Mouse (Mus musculus) hindbrain, embryonic 10.5 days (tissue): Measurements from ENCODE around the gene Tesk2. TPM values are rescaled to one million over a fixed set of nuclear protein-coding genes. Genes with fewer than 3 reads are reported as not detected.
"Not testable (repeated sequence)": the region's sequence is repeated elsewhere in the genome, so short reads cannot be mapped to it uniquely, and the experiment has no call there.

Experiments used
- DNase-seq: peaks from one replicate; pipeline ENCODE4 v3.0.0-alpha.2; 2017; ENCODE audit warnings: low spot score
- H3K27ac ChIP-seq: fragments of 300-500 bp; sonication (generic); 2 replicates; pipeline ENCODE4 v1.5.1; 2016; ENCODE audit warnings: mild to moderate bottlenecking, moderate library complexity
- H3K27me3 ChIP-seq: fragments of 300-500 bp; sonication (generic); 2 replicates; pipeline ENCODE4 v1.6.1; 2016; ENCODE audit warnings: mild to moderate bottlenecking; ENCODE audit not compliant: poor library complexity, insufficient read depth, severe bottlenecking
- H3K36me3 ChIP-seq: fragments of 300-500 bp; sonication (generic); 2 replicates; pipeline ENCODE4 v1.6.1; 2016; ENCODE audit warnings: mild to moderate bottlenecking, moderate library complexity
- H3K4me1 ChIP-seq: fragments of 300-500 bp; sonication (generic); replicated peaks from 2 replicates; pipeline ENCODE4 v1.6.1; 2016; ENCODE audit warnings: mild to moderate bottlenecking
- H3K4me3 ChIP-seq: fragments of 300-500 bp; sonication (generic); 2 replicates; pipeline ENCODE4 v1.5.1; 2016; ENCODE audit warnings: mild to moderate bottlenecking, moderate library complexity
- H3K9me3 ChIP-seq: fragments of 300-500 bp; sonication (generic); 2 replicates; pipeline ENCODE4 v1.6.1; 2016; ENCODE audit warnings: mild to moderate bottlenecking, moderate library complexity
- WGBS: fragments of 180-500 bp; shearing (Covaris S2); methylation state at CpG from one replicate; pipeline ENCODE4 v1.1.7; 2016; 5-methylcytosine and 5-hydroxymethylcytosine counted together
- polyA plus RNA-seq: library from polyadenylated mRNA; unstranded; fragments of >200 nt; fragmentation: Nextera tagmentation; extraction: Ambion mirVana; gene quantifications from 2 replicates; pipeline ENCODE4 v1.2.1, GENCODE M21; 2016

Gene Tesk2
- polyA plus RNA-seq, 1 experiment from 2014 or later, result 8.1 TPM

DNA sequence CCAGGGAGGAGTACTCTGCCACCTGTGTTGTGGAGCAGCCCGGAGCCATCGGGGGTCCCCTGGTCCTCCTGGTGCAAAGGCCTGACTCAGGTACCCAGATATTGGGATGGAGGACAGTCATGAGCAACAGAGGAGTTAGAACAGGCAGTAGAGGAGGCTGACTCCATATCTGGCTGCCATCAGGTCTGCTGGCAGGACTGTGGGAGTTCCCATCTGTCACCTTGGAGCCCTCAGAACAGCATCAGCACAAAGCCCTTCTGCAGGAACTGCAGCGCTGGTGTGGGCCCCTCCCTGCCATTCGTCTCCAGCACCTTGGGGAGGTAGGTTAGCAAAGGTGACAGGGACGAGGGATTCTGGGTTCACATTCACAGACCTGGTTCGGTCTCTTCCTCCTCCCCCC is 96.7 kb downstream of the Tesk2 start:
- Histone ChIP-seq H3K27me3 (peaks cover 30% of the 10 kb centered on the region), H3K36me3 (peaks cover 55% of the 10 kb centered on the region), H3K4me1 (peaks cover 17% of the 10 kb centered on the region), H3K9me3 (no peaks in the 10 kb centered on the region), H3K4me3 (no peak overlapping the region), H3K27ac (no peak overlapping the region)
- WGBS, result 90% methylated on average over 6 of the region's 6 CpGs
- no peak for DNase-seq

GRCm38 (mm10) chr4:116819968-116820901 is 99.5 kb downstream of the Tesk2 start:
- Histone ChIP-seq H3K4me3 (peak overlapping the region; percentile 58), H3K36me3 (peaks cover 37% of the 10 kb centered on the region), H3K27ac (peak overlapping the region; percentile 76), H3K4me1 (peaks cover 28% of the 10 kb centered on the region), H3K27me3 (peaks cover 38% of the 10 kb centered on the region), H3K9me3 (no peaks in the 10 kb centered on the region)
- no peak for DNase-seq
- WGBS, result 21% methylated on average over 32 of the region's 32 CpGs

GRCm38 (mm10) chr4:116820902-116821693 is 100.3 kb downstream of the Tesk2 start:
- H3K4me1 ChIP-seq, result peaks cover 30% of the 10 kb centered on the region
- H3K36me3 ChIP-seq, result peaks cover 28% of the 10 kb centered on the region
- peak overlapping the region; percentile 58 for H3K4me3 ChIP-seq
- peaks cover 38% of the 10 kb centered on the region for H3K27me3 ChIP-seq
- no peaks in the 10 kb centered on the region for H3K9me3 ChIP-seq
- H3K27ac ChIP-seq, result peak overlapping the region; percentile 76
- under 1% methylated on average over 51 of the region's 51 CpGs for WGBS
- peak; percentile 77 for DNase-seq

- H3K27ac ChIP-seq, result peak within 1 kb of the TSS; percentile 76
- H3K4me3 ChIP-seq, result peak within 1 kb of the TSS; percentile 58
- no peaks in the 10 kb centered on the region for H3K9me3 ChIP-seq
- 13% methylated on average over 9 of the region's 9 CpGs for WGBS
- H3K4me1 ChIP-seq, result peaks cover 30% of the 10 kb centered on the region
- peaks cover 23% of the 10 kb centered on the region for H3K36me3 ChIP-seq
- DNase-seq, result no peak
- peaks cover 38% of the 10 kb centered on the region for H3K27me3 ChIP-seq
These were observed 100.9 kb downstream of the Tesk2 start, which contains the start of gene Hpdl for GRCm38 (mm10) chr4:116821694-116822016. Gene Hpdl (minus strand): TSS chr4:116821707.

DNA sequence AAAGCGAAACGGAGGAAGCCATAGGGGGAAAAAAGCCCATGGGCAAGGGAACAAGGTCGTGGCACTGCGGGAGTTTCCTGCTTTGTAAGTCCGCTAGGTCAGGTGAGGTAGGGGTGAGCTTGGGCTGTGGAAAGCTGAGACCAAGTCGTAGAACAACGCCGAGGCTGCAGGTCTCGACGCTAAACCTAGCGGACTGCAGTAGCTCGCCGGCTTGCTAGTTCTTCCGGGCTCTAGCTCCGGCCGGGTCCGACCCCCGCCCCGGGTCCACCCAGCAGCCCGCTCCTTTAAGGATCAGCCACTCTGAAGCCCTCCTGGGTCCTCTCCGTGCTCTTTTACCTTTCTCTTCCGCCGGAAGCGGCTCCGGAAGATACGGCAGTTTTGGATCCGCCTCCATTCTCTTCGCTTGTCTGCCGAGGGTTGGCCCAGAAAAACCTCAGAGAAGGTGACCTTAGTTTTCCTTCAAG is 103.8 kb downstream of the Tesk2 start:
- DNase-seq, result peak; percentile 78
- Histone ChIP-seq H3K27ac (peak overlapping the region; percentile 92), H3K4me1 (peaks cover 41% of the 10 kb centered on the region), H3K36me3 (no peaks in the 10 kb centered on the region), H3K9me3 (no peaks in the 10 kb centered on the region), H3K27me3 (peaks cover 26% of the 10 kb centered on the region), H3K4me3 (peak overlapping the region; percentile 71)
- WGBS, result under 1% methylated on average over 29 of the region's 29 CpGs

DNA sequence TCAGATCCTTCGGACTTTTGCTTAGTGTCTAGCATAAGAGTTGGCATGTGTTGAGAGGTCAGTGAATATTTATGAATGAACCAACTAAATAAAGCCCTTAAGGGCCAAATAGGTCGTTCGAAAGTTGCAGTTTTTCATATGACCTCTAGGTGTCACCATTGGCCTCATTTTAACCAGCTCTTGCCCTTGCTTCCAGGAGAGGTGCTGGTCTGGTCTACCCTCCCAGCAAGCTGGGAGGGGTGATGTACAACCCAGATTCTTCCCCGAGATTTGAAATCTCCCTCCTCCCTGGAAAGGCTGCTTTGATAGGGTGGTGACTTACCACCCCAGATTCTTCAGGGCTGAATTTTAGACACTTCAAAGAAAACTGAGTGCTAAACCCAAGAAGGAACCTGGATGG is 107.1 kb downstream of the Tesk2 start:
- DNase-seq, result peak; percentile 46
- WGBS, result 2% methylated on average over 4 of the region's 4 CpGs

DNA sequence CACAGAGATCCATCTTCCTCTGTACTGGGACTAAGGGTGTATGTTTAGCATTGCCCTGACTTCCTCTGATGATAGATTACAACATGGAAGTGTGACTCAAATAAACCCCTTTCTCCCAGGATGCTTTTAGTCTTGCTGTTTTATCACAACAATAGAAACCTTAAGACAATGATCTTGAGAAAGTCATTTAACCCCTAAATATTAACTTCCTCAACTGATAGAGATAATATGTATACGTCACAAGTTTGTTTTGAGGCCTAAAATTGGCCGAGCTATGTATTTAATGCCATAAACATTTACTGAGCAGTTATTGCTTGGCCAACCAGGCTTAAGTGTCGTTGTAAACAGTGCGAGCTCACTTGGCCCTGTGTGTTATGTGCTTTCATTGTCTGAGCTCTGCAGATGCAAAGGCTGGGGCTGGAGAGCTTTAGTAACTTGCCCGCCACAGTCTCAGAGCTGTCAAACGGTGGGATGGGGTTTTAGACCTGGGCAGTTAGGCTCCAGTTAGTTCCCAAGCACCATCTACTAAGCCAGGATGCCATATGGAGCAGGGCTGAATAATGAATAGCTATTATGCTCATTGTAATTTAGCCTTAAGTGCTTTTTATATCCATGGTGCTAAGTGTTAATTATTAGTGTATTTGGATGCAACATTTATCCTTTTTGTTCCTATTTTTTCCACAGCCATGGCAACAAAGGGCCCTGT is 108.8 kb downstream of the Tesk2 start:
- Histone ChIP-seq H3K27ac (peak overlapping the region; percentile 81), H3K36me3 (no peaks in the 10 kb centered on the region), H3K9me3 (no peaks in the 10 kb centered on the region), H3K27me3 (no peaks in the 10 kb centered on the region), H3K4me3 (no peak overlapping the region), H3K4me1 (peaks cover 34% of the 10 kb centered on the region)
- WGBS, result 45% methylated on average over 6 of the region's 6 CpGs
- DNase-seq, result no peak

More for the DNA sequence above, 107.1 kb downstream of the Tesk2 start:
- Histone ChIP-seq H3K4me1 (peaks cover 39% of the 10 kb centered on the region), H3K27me3 (peaks cover 7% of the 10 kb centered on the region; the same call in 1 of the 2 replicates), H3K9me3 (no peaks in the 10 kb centered on the region), H3K36me3 (no peaks in the 10 kb centered on the region), H3K4me3 (no peak overlapping the region), H3K27ac (peak overlapping the region; percentile 12; the same call in 1 of the 2 replicates)

DNA sequence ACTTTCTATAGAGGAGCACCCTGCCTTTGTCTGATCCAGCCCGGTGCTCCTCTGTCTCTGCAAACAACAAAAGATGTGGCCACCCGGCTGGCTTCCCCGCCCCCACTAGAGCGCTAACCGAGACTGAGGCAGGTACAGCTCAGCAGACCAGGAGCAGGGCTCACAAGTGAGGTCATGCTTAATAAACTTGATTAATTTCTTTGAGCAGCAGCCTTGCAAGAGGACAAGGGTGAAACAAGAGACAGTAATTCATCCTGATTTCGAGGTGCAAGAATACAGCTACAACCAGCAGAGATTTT is 109.3 kb downstream of the Tesk2 start:
- Histone ChIP-seq H3K4me3 (no peak overlapping the region), H3K36me3 (no peaks in the 10 kb centered on the region), H3K27me3 (no peaks in the 10 kb centered on the region), H3K27ac (peak overlapping the region; percentile 81), H3K4me1 (peaks cover 30% of the 10 kb centered on the region), H3K9me3 (no peaks in the 10 kb centered on the region)
- 11% methylated on average over 6 of the region's 6 CpGs for WGBS
- peak; percentile 50 for DNase-seq

- 14% methylated on average over 2 of the region's 2 CpGs for WGBS
- Histone ChIP-seq H3K4me1 (peaks cover 19% of the 10 kb centered on the region), H3K36me3 (no peaks in the 10 kb centered on the region), H3K4me3 (no peak overlapping the region), H3K27ac (peak overlapping the region; percentile 23; the same call in 1 of the 2 replicates), H3K9me3 (no peaks in the 10 kb centered on the region), H3K27me3 (peaks cover 21% of the 10 kb centered on the region)
- peak; percentile 41 for DNase-seq
These were observed 118.3 kb downstream of the Tesk2 start for GRCm38 (mm10) chr4:116838999-116839398.

GRCm38 (mm10) chr4:116840096-116840495 is 119.3 kb downstream of the Tesk2 start:
- peaks cover 21% of the 10 kb centered on the region for H3K27me3 ChIP-seq
- peak overlapping the region; percentile 25 for H3K4me3 ChIP-seq
- H3K9me3 ChIP-seq, DNase-seq, H3K36me3 ChIP-seq, H3K27ac ChIP-seq: not testable (repeated sequence)
- 35% methylated on average over 27 of the region's 29 CpGs for WGBS
- peaks cover 19% of the 10 kb centered on the region for H3K4me1 ChIP-seq

DNA sequence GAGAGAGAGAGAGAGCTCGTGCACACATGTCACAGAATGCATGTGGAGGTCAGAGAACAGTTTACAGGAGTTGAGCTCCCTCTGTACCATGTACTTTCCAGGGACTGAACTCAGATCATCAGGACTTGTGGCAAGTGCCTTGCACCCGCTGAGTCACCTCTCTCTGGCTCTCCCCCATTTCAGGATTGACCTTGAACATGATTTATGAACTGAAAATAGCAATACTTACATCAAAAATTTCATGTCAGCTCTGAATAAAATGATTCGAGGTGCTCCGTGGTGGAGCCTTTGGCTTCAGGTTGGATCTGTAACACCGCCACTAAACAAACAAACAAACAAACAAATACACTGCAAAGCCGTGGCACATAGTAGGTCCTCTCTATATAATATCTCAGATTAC is 120.1 kb downstream of the Tesk2 start:
- peaks cover 19% of the 10 kb centered on the region for H3K4me1 ChIP-seq
- WGBS, result 91% methylated on average over 6 of the region's 6 CpGs
- DNase-seq, result no peak
- H3K4me3 ChIP-seq, result no peak overlapping the region
- H3K9me3 ChIP-seq, result no peaks in the 10 kb centered on the region
- H3K27me3 ChIP-seq, result peaks cover 21% of the 10 kb centered on the region
- H3K36me3 ChIP-seq, result no peaks in the 10 kb centered on the region
- H3K27ac ChIP-seq, result no peak overlapping the region

- Histone ChIP-seq H3K27me3 (peaks cover 17% of the 10 kb centered on the region), H3K36me3 (no peaks in the 10 kb centered on the region), H3K27ac (no peak overlapping the region), H3K4me3 (no peak overlapping the region), H3K4me1 (peaks cover 7% of the 10 kb centered on the region), H3K9me3 (no peaks in the 10 kb centered on the region)
- 91% methylated on average over 3 of the region's 3 CpGs for WGBS
- DNase-seq, result no peak
These were observed 123.6 kb downstream of the Tesk2 start for GRCm38 (mm10) chr4:116844324-116844723.
